19 mouse cellular contexts compared by ENCODE assay signal in genomic region chr9:102747902-102748301, GRCm38 (mm10). TPM values are rescaled to one million over a fixed set of nuclear protein-coding genes. Genes with fewer than 3 reads are reported as not detected.
A peak's percentile ranks its signal among the peaks of the same experiment; 100 is the strongest.
DNase-seq lines count a peak whose midpoint lies in the region; ATAC-seq and TF ChIP-seq lines count a peak whose summit lies in the region.
"Had no signal": no experiment of that assay in that cellular context is flagged by ENCODE, and none has a peak within 500 bp of the region (broad histone marks: within the 10 kb centered on the region; RNA-seq: fewer than 3 reads in every experiment).

No protein-coding gene starts in this region.

- no peak for TF ChIP-seq CTCF in bone marrow, adult 2 months (IDR thresholded peaks at IDR 0.05; ENCODE audit: control insufficient read depth, insufficient read depth, low read length)

- no peak for ATAC-seq in limb, embryonic 15.5 days (ENCODE audit: insufficient number of reproducible peaks, low FRiP score, low TSS enrichment, low read depth)
- peak; percentile 56 for ATAC-seq in intestine, embryonic 16.5 days
- no peak for ATAC-seq in forebrain, embryonic 12.5 days (ENCODE audit: low FRiP score)
- ATAC-seq: forebrain, embryonic 15.5 days; hindbrain, postnatal 0 days had no signal

- WGBS in limb, embryonic 15.5 days, result 46% methylated on average over 5 of the region's 5 CpGs
- 65% methylated on average over 5 of the region's 5 CpGs for WGBS in limb, embryonic 10.5 days
- WGBS in bone marrow, adult 2 months, result 24% methylated on average over 5 of the region's 5 CpGs
- WGBS in intestine, embryonic 16.5 days, result 30% methylated on average over 5 of the region's 5 CpGs
- WGBS in forebrain, embryonic 12.5 days, result 51% methylated on average over 5 of the region's 5 CpGs

- H3K4me2 ChIP-seq in limb, embryonic 15.5 days, result no peak overlapping the region
- no peak overlapping the region for H3K4me2 ChIP-seq in intestine, embryonic 16.5 days (ENCODE audit: low read depth, low read length)
- H3K4me2 ChIP-seq in forebrain, embryonic 12.5 days, result no peak overlapping the region
- H3K4me2 ChIP-seq: forebrain, embryonic 15.5 days had no signal

- no peak overlapping the region for H3K9ac ChIP-seq in limb, embryonic 15.5 days
- no peak overlapping the region for H3K9ac ChIP-seq in intestine, embryonic 16.5 days (ENCODE audit: low read depth, low read length)
- no peak overlapping the region for H3K9ac ChIP-seq in forebrain, embryonic 12.5 days
- H3K9ac ChIP-seq: forebrain, embryonic 15.5 days had no signal

- TF ChIP-seq POLR2A in bone marrow, adult 2 months (IDR thresholded peaks at IDR 0.05; ENCODE audit: borderline replicate concordance, control insufficient read depth, low read depth, low read length), result no peak

- H3K27ac ChIP-seq in limb, embryonic 15.5 days, result peak overlapping the region; percentile 30; the same call in 1 of the 2 replicates
- no peak overlapping the region for H3K27ac ChIP-seq in limb, embryonic 10.5 days
- H3K27ac ChIP-seq in bone marrow, adult 2 months (ENCODE audit: control insufficient read depth, insufficient read depth, low read depth, low read length, poor library complexity), result peak overlapping the region; percentile 12; the same call in 1 of the 2 replicates
- H3K27ac ChIP-seq in intestine, embryonic 16.5 days (ENCODE audit: low read length), result peak overlapping the region; percentile 80
- H3K27ac ChIP-seq in forebrain, embryonic 12.5 days, result no peak overlapping the region
- H3K27ac ChIP-seq: forebrain, embryonic 15.5 days; heart, embryonic 10.5 days; hindbrain, postnatal 0 days; midbrain, embryonic 10.5 days had no signal

- no peaks in the 10 kb centered on the region for H3K36me3 ChIP-seq in limb, embryonic 15.5 days
- H3K36me3 ChIP-seq in limb, embryonic 10.5 days, result no peaks in the 10 kb centered on the region
- no peaks in the 10 kb centered on the region for H3K36me3 ChIP-seq in intestine, embryonic 16.5 days (ENCODE audit: control insufficient read depth, insufficient read depth, low read length)
- H3K36me3 ChIP-seq in forebrain, embryonic 12.5 days (replicated peaks), result no peaks in the 10 kb centered on the region
- H3K36me3 ChIP-seq: forebrain, embryonic 15.5 days; heart, embryonic 10.5 days; midbrain, embryonic 10.5 days had no signal

- peaks cover 11% of the 10 kb centered on the region for H3K4me1 ChIP-seq in limb, embryonic 15.5 days
- peaks cover 9% of the 10 kb centered on the region for H3K4me1 ChIP-seq in limb, embryonic 10.5 days
- H3K4me1 ChIP-seq in bone marrow, adult 2 months (ENCODE audit: control insufficient read depth, insufficient read depth, low read length), result no peaks in the 10 kb centered on the region; the same call in 1 of the 2 replicates
- peaks cover 10% of the 10 kb centered on the region; the same call in 1 of the 2 replicates for H3K4me1 ChIP-seq in intestine, embryonic 16.5 days (ENCODE audit: control insufficient read depth, insufficient read depth, low read length)
- no peaks in the 10 kb centered on the region for H3K4me1 ChIP-seq in forebrain, embryonic 12.5 days
- H3K4me1 ChIP-seq: forebrain, embryonic 15.5 days; midbrain, embryonic 10.5 days had no signal

- H3K27me3 ChIP-seq in limb, embryonic 15.5 days, result no peaks in the 10 kb centered on the region
- no peaks in the 10 kb centered on the region for H3K27me3 ChIP-seq in limb, embryonic 10.5 days (ENCODE audit: low read depth, poor library complexity, severe bottlenecking)
- H3K27me3 ChIP-seq in intestine, embryonic 16.5 days (replicated peaks; ENCODE audit: control insufficient read depth, insufficient read depth, low read length), result no peaks in the 10 kb centered on the region
- no peaks in the 10 kb centered on the region for H3K27me3 ChIP-seq in forebrain, embryonic 12.5 days
- H3K27me3 ChIP-seq: forebrain, embryonic 15.5 days had no signal

- DNase-seq in limb, embryonic 10.5 days (ENCODE audit: low spot score), result no peak
- peak; percentile 13 for DNase-seq in NIH3T3 (ENCODE audit: low read depth)
- no peak for DNase-seq in cerebellum, postnatal 14 days
- DNase-seq in spleen, adult 18-20 months, result no peak
- DNase-seq: adrenal gland, postnatal 25 days; cerebellum, postnatal 25 days; gastrocnemius, postnatal 14 days; heart, postnatal 14 days; left cerebral cortex, postnatal 4 days; retina, postnatal 1 day; thymus, postnatal 4 days had no signal

- H3K9me3 ChIP-seq in limb, embryonic 15.5 days, result no peaks in the 10 kb centered on the region
- no peaks in the 10 kb centered on the region for H3K9me3 ChIP-seq in limb, embryonic 10.5 days (replicated peaks)
- no peaks in the 10 kb centered on the region for H3K9me3 ChIP-seq in intestine, embryonic 16.5 days (ENCODE audit: control insufficient read depth, low read length)
- H3K9me3 ChIP-seq in forebrain, embryonic 12.5 days, result no peaks in the 10 kb centered on the region
- H3K9me3 ChIP-seq: forebrain, embryonic 15.5 days; heart, embryonic 10.5 days; midbrain, embryonic 10.5 days had no signal

- H3K4me3 ChIP-seq in limb, embryonic 15.5 days, result no peak overlapping the region
- no peak overlapping the region for H3K4me3 ChIP-seq in limb, embryonic 10.5 days
- H3K4me3 ChIP-seq in bone marrow, adult 2 months (replicated peaks; ENCODE audit: control insufficient read depth, low read depth, low read length), result no peak overlapping the region
- H3K4me3 ChIP-seq in intestine, embryonic 16.5 days (ENCODE audit: low read length), result no peak overlapping the region
- no peak overlapping the region for H3K4me3 ChIP-seq in forebrain, embryonic 12.5 days (replicated peaks)
- H3K4me3 ChIP-seq: forebrain, embryonic 15.5 days; heart, embryonic 10.5 days; midbrain, embryonic 10.5 days had no signal

RNA-seq across cellular contexts. Expression of gene Amotl2, which starts 31.4 kb away (rescaled TPM):
- 60.7 and 61.5 TPM in 2 replicates for polyA plus RNA-seq in limb, embryonic 15.5 days (2015; fragmentation: Nextera tagmentation; extraction: Ambion mirVana)
- polyA plus RNA-seq in limb, embryonic 10.5 days (2016; fragmentation: Nextera tagmentation; extraction: Ambion mirVana), result 41.6 and 49.1 TPM in 2 replicates
- polyA plus RNA-seq in bone marrow, adult 2 months (2011; ENCODE audit: insufficient read depth, insufficient read length, low replicate concordance, missing spikeins), result 2.1 and 26.3 TPM in 2 replicates
- 20.4 and 21.8 TPM in 2 replicates for polyA plus RNA-seq in intestine, embryonic 16.5 days (2015; fragmentation: Nextera tagmentation; extraction: Ambion mirVana)
- 82.4 TPM in 2 replicates for polyA plus RNA-seq in forebrain, embryonic 12.5 days (2016; fragmentation: Nextera tagmentation; extraction: Ambion mirVana)

Comparison
In these comparisons a context has a peak if more than half of its experiments do, and no peak if none do; other contexts are left out.
1. H3K27ac ChIP-seq: peak in limb, embryonic 15.5 days (single experiment), bone marrow, adult 2 months (single experiment) and intestine, embryonic 16.5 days (single experiment); none in limb, embryonic 10.5 days (single experiment) and forebrain, embryonic 12.5 days (single experiment).